Mouse (Mus musculus) cerebellum, adult (tissue): Measurements from ENCODE around the gene Aph1b.
A peak's percentile ranks its signal among the peaks of the same experiment; 100 is the strongest.

Source experiments
- ATAC-seq: cut with Nextera tagmentation; 2 replicates; pipeline ENCODE4 v1.9.2; 2017; ENCODE audit warnings: mild to moderate bottlenecking, moderate library complexity, mixed read lengths; ENCODE audit not compliant: insufficient number of reproducible peaks, low FRiP score, low TSS enrichment

Gene Aph1b

DNA sequence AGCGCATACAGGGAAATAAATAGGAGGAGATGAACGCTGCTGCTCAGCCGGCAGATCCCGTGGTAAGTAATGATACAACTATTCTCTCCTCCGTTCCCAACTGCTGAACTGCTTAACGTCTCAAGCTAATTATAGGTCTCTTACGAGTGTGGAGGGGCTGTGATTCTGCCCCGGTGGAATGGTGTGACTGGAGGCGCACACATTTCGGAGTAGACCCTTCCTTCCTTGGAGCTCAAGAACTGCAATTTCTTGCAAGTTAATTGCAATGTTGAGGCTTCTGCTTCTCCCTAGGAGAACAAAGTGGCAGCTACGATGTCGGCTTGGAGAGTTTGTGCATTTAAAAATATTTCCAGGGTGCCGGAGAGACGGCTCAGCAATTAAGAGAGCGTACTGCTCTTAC, 46.9 kb downstream of the Aph1b start:
- no peak for ATAC-seq

DNA sequence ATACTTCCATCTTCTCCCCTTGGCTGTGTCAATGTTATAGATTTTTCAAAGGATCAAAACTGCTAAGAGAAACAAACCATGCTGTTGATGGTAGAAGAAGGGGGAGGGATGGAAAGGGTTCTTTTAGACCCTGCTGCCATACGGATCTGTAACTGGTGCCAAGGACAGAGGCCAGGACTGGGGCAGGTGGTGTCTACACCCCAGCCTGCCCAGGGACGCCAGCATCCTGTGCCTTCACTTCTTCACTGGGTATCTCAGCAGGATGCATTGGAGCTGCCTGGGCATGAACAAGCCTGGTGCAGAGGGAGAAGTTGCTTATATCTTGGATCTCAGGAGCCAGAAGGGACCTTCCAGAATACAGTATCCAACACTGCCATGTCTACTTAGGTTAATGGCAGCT, 50.8 kb downstream of the Aph1b start:
- no peak for ATAC-seq

GRCm38 (mm10) chr9:66739516-66739915, 55.8 kb downstream of the Aph1b start:
- ATAC-seq = no peak

- ATAC-seq = no peak
Measured at GRCm38 (mm10) chr9:66736551-66736950, 58.7 kb downstream of the Aph1b start.

DNA sequence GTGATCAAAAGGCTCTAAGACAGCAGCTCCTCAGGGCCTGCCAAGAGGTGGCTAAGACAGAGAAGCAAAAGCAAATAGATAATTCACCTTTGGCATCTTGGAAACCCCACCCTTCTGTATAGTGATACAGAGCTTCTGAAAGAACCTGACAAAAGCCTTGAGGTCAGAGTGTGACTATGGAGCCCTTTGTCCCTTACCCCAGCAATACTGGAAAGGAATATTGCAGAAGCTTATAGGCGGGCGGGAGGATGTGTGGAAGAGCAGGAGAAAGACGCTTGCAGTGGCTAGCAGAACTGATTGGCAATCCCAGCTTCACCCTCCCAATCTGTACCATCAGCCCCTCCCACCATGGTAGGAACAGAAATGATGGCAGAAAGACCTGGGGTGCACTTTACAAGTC, 59.3 kb downstream of the Aph1b start:
- no peak for ATAC-seq

DNA sequence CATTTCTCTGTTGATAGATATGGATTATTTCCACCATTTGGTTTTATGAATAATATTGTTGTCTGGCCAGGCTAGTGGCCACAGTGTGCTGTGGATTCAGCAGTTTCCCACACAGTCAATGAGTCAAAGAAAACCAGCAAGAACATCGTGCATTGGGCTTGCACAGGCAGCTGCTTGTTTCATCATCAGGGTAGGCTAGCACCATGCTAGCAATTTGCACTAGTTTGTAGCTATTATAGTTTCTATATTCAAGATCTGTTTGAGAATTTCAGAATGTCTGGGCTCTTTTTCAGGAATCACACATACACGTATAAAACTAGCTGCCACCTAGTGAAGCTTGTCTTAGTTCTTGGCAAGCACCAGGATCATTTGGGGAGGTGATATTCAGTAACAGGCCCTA, 60.2 kb downstream of the Aph1b start:
- no peak for ATAC-seq

- ATAC-seq = no peak
Measured at GRCm38 (mm10) chr9:66734568-66734967, 60.7 kb downstream of the Aph1b start.

- peak; percentile 94 for ATAC-seq
Measured at GRCm38 (mm10) chr9:66732791-66733691, 62.2 kb downstream of the Aph1b start.

- no peak for ATAC-seq
Measured at GRCm38 (mm10) chr9:66731284-66731683, 64.0 kb downstream of the Aph1b start.

GRCm38 (mm10) chr9:66730556-66730955, 64.7 kb downstream of the Aph1b start:
- ATAC-seq = no peak

GRCm38 (mm10) chr9:66727333-66727732, 68.0 kb downstream of the Aph1b start:
- ATAC-seq = no peak

- no peak for ATAC-seq
Measured at GRCm38 (mm10) chr9:66725591-66725990, 69.7 kb downstream of the Aph1b start.
